In the genomic region with DNA sequence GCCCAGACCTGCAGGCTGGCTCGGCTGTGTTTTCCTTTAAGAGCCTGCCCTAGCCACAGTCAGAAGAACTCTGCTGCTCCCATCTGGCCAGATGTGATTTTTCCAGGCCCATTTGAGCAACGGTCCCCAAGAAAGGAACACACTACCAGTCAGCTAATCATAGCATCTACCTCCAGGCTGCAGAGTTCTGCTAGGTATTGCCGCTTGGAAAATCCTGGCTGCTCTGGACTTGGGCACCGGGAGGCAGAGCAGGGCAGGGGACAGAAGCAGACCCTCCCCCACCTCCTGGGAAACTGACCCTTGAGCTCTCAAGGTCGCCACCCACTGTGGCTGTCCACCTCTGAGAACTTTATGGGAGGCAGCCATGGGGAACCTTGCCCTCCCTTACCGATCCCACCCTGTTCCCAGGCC, we compare ENCODE assay signal across 10 mouse cellular contexts. TPM values are rescaled to one million over a fixed set of nuclear protein-coding genes. Genes with fewer than 3 reads are reported as not detected.
DNase-seq lines count a peak whose midpoint lies in the region; ATAC-seq and TF ChIP-seq lines count a peak whose summit lies in the region.
"Had no signal": no experiment of that assay in that cellular context is flagged by ENCODE, and none has a peak within 500 bp of the region (broad histone marks: within the 10 kb centered on the region; RNA-seq: fewer than 3 reads in every experiment).

No protein-coding gene starts in this region.

- TF ChIP-seq CTCF in brain, embryonic 14.5 days (IDR thresholded peaks at IDR 0.05; ENCODE audit: borderline replicate concordance, extremely low read depth, insufficient read depth, insufficient read length), result peak; percentile 28; the same call in 1 of the 2 replicates

- no peak for TF ChIP-seq POLR2A in brain, embryonic 14.5 days (IDR thresholded peaks at IDR 0.05; ENCODE audit: borderline replicate concordance, extremely low read depth, insufficient read depth, insufficient read length, poor library complexity, severe bottlenecking)

- no peaks in the 10 kb centered on the region for H3K27me3 ChIP-seq in midbrain, embryonic 10.5 days (ENCODE audit: low read depth, poor library complexity, severe bottlenecking)
- no peaks in the 10 kb centered on the region for H3K27me3 ChIP-seq in midbrain, embryonic 16.5 days (ENCODE audit: control insufficient read depth, insufficient read depth, low read depth, low read length)
- H3K27me3 ChIP-seq: lung, embryonic 15.5 days had no signal

- H3K36me3 ChIP-seq in midbrain, embryonic 10.5 days, result no peaks in the 10 kb centered on the region
- no peaks in the 10 kb centered on the region for H3K36me3 ChIP-seq in midbrain, embryonic 16.5 days (ENCODE audit: control insufficient read depth, insufficient read depth, low read length)
- H3K36me3 ChIP-seq: lung, embryonic 15.5 days had no signal

- peak overlapping the region; percentile 14; the same call in 1 of the 2 replicates for H3K4me3 ChIP-seq in midbrain, embryonic 10.5 days
- H3K4me3 ChIP-seq in midbrain, embryonic 16.5 days (ENCODE audit: low read depth, low read length), result no peak overlapping the region
- H3K4me3 ChIP-seq: lung, embryonic 15.5 days had no signal

- 35% methylated on average over 6 of the region's 6 CpGs for WGBS in midbrain, embryonic 10.5 days
- 26% methylated on average over 6 of the region's 6 CpGs for WGBS in midbrain, embryonic 16.5 days

- DNase-seq in midbrain, embryonic 10.5 days (ENCODE audit: low spot score), result peak; percentile 37
- peak; percentile 13 for DNase-seq in brain, embryonic 14.5 days (ENCODE audit: low read depth)
- DNase-seq in kidney, adult 8-10 months, result peak; percentile 48 to 60
- DNase-seq in retina, embryonic 14.5 days (ENCODE audit: low spot score), result peak; percentile 68
- no peak for DNase-seq in cerebellum, adult 9-10 months
- DNase-seq in cerebellum, adult 8-10 months, result no peak
- DNase-seq in B cell, adult 2 months, result no peak

- no peak overlapping the region for H3K4me2 ChIP-seq in midbrain, embryonic 16.5 days (ENCODE audit: low read length)
- H3K4me2 ChIP-seq: lung, embryonic 15.5 days had no signal

- H3K4me1 ChIP-seq in midbrain, embryonic 10.5 days, result peaks cover 40% of the 10 kb centered on the region
- H3K4me1 ChIP-seq in midbrain, embryonic 16.5 days (ENCODE audit: control insufficient read depth, insufficient read depth, low read length), result no peaks in the 10 kb centered on the region; the same call in 1 of the 2 replicates
- H3K4me1 ChIP-seq: lung, embryonic 15.5 days had no signal

- peak overlapping the region; percentile 46; the same call in 1 of the 2 replicates for H3K27ac ChIP-seq in midbrain, embryonic 10.5 days (replicated peaks)
- no peak overlapping the region for H3K27ac ChIP-seq in midbrain, embryonic 16.5 days (ENCODE audit: low read length)
- H3K27ac ChIP-seq: lung, embryonic 15.5 days had no signal

- no peak for ATAC-seq in midbrain, embryonic 16.5 days

- H3K9me3 ChIP-seq in midbrain, embryonic 10.5 days (replicated peaks), result no peaks in the 10 kb centered on the region
- H3K9me3 ChIP-seq in midbrain, embryonic 16.5 days (replicated peaks; ENCODE audit: control insufficient read depth, low read length, poor library complexity, severe bottlenecking), result no peaks in the 10 kb centered on the region
- H3K9me3 ChIP-seq: lung, embryonic 15.5 days had no signal

- H3K9ac ChIP-seq in midbrain, embryonic 16.5 days (ENCODE audit: low read depth, low read length), result no peak overlapping the region
- H3K9ac ChIP-seq: lung, embryonic 15.5 days had no signal

RNA-seq across cellular contexts. Expression of a gene that starts 12.4 kb away (rescaled TPM):
- 1.1 and 2.0 TPM in 2 replicates for polyA plus RNA-seq in midbrain, embryonic 10.5 days (2016; fragmentation: Nextera tagmentation; extraction: Ambion mirVana)
- polyA plus RNA-seq in midbrain, embryonic 16.5 days (2015; fragmentation: Nextera tagmentation; extraction: Ambion mirVana), result 0.26 and 0.47 TPM in 2 replicates
- 0.32 and 0.71 TPM in 2 replicates for polyA plus RNA-seq in brain, embryonic 14.5 days (2012; rRNA removed)

RNA-seq across cellular contexts. Expression of a gene that starts 14.6 kb away (rescaled TPM):
- 11.9 and 13.2 TPM in 2 replicates for polyA plus RNA-seq in midbrain, embryonic 10.5 days (2016; fragmentation: Nextera tagmentation; extraction: Ambion mirVana)
- polyA plus RNA-seq in midbrain, embryonic 16.5 days (2015; fragmentation: Nextera tagmentation; extraction: Ambion mirVana), result 7.9 and 10.1 TPM in 2 replicates
- polyA plus RNA-seq in brain, embryonic 14.5 days (2012; rRNA removed), result 10.9 and 14.3 TPM in 2 replicates

RNA-seq across cellular contexts. Expression of a gene that starts 23.7 kb away (rescaled TPM):
- polyA plus RNA-seq in midbrain, embryonic 10.5 days (2016; fragmentation: Nextera tagmentation; extraction: Ambion mirVana), result 6.1 and 14.4 TPM in 2 replicates
- polyA plus RNA-seq in midbrain, embryonic 16.5 days (2015; fragmentation: Nextera tagmentation; extraction: Ambion mirVana), result not detected in 2 replicates
- not detected in 2 replicates for polyA plus RNA-seq in brain, embryonic 14.5 days (2012; rRNA removed)
- polyA plus RNA-seq: gonadal fat pad, adult 2 months had no signal

RNA-seq across cellular contexts. Expression of a gene that starts 46.9 kb away (rescaled TPM):
- 75.6 and 79.8 TPM in 2 replicates for polyA plus RNA-seq in midbrain, embryonic 10.5 days (2016; fragmentation: Nextera tagmentation; extraction: Ambion mirVana)
- polyA plus RNA-seq in midbrain, embryonic 16.5 days (2015; fragmentation: Nextera tagmentation; extraction: Ambion mirVana), result 87.9 and 91.6 TPM in 2 replicates
- 61.3 and 76.9 TPM in 2 replicates for polyA plus RNA-seq in brain, embryonic 14.5 days (2012; rRNA removed)

RNA-seq across cellular contexts. Expression of a gene that starts 48.3 kb away (rescaled TPM):
- polyA plus RNA-seq in midbrain, embryonic 10.5 days (2016; fragmentation: Nextera tagmentation; extraction: Ambion mirVana), result 11.4 and 11.6 TPM in 2 replicates
- polyA plus RNA-seq in midbrain, embryonic 16.5 days (2015; fragmentation: Nextera tagmentation; extraction: Ambion mirVana), result 7.2 and 7.9 TPM in 2 replicates
- polyA plus RNA-seq in brain, embryonic 14.5 days (2012; rRNA removed), result 9.8 and 11.1 TPM in 2 replicates

Comparison
In these comparisons a context has a peak if more than half of its experiments do, and no peak if none do; other contexts are left out.
1. DNase-seq: peak in midbrain, embryonic 10.5 days (single experiment), brain, embryonic 14.5 days (single experiment), kidney, adult 8-10 months (2 of 2) and retina, embryonic 14.5 days (single experiment); none in cerebellum, adult 9-10 months (single experiment), cerebellum, adult 8-10 months (single experiment) and B cell, adult 2 months (0 of 2).